Mouse (Mus musculus) thymus, postnatal 25 days (tissue): Measurements from ENCODE around the gene Slu7.
A peak's percentile ranks its signal among the peaks of the same experiment; 100 is the strongest.

Experiments
- DNase-seq: peaks from one replicate; pipeline ENCODE4 v3.0.0; 2022

Slu7 gene

DNA sequence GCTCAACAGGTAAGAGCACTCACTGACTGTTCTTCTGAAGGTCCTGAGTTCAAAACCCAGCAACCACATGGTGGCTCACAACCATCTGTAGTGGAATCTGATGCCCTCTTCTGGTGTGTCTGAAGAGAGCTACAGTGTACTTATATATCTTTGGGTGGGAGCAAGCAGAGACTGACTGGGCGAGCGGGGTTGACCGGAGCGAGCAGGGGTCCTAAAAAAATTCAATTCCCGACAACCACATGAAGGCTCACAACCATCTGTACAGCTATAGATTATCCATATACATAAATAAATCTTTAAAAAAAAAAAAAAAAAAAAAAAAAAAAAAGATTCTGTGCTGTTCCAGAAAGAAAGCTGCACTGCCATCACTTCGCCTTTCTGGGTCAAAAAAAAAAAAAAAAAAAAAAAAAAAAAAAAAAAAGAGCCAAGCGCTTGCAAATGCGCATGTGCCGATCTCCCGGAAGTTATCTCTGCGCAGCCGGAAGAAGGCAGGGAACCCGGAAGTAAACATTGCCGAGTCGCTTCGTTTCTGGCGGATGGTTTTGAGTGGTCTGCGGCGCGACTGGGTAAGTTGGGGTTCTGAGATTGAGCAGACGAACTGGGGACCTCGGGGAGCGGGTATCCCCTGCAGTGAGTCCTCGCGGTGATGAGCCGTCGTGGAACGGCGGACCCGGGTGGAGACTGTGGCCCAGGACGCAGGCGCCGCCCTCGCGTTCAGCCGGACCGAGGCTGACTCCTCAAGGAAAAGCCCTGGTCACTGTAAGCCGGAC, at the start of gene Slu7:
Gene Slu7, plus strand, starts transcription at position 491 of the 770 bp plus-strand sequence.
- peak; percentile 70 for DNase-seq

GRCm38 (mm10) chr11:43385055-43385649, 48.4 kb upstream of the Slu7 start:
- DNase-seq: peak; percentile 26

DNA sequence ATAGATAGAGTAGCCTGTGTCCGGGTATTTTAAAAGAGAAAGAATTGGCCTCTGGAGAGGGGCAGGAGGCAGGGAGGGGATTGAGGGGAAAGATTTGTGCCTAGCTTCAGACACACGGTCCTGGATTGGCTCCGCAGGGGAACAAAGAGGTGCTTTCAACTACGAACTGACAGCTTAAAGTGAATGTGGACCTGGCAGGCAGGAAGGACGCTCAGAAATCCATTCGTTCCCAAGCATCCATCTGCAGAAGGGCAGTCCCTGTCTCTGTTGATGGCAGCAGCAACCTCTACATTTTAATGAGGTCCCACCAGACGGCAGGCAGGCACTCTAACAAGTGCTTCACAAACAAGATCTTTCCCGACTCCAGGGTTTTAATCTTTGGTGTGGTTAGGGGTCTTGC, 47.8 kb upstream of the Slu7 start:
- DNase-seq: no peak

DNA sequence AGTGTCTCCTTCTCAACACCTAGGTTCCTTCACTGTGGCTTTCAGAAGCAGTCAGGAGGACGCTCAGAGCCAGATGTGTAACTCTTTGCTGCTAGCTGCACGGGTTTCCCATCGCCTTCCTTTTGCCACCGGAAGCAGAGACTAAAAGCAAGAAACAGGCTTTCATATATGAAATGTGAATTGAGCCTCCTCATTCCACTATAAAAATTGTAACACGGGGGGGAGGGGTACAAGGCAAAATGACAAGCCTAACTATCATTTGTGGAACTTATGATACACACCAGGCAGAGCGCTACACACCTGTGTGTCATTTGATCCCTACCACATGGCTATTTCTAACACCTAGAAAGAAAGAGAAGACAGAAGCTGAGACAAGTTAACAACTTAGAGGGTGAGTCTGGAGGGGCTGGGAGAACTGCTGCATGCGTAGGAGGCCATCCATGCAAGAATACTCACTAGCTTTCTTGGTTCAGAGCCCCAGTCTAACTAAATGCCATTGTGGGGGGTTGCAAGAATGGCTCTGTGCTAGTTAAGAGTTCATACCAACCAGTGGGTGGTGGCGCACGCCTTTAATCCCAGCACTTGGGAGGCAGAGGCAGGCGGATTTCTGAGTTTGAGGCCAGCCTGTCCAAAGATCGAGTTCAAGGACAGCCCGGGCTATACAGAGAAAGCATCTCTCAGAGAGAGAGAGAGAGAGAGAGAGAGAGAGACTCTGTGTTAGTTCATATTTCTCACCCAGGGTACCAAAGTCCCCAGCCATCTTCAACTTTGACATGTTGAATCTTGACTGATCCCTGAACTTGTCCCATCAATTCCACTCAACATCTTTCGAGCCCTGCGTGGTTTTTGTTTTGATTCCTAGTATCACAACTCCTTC, 46.3 kb upstream of the Slu7 start:
- no peak for DNase-seq

DNA sequence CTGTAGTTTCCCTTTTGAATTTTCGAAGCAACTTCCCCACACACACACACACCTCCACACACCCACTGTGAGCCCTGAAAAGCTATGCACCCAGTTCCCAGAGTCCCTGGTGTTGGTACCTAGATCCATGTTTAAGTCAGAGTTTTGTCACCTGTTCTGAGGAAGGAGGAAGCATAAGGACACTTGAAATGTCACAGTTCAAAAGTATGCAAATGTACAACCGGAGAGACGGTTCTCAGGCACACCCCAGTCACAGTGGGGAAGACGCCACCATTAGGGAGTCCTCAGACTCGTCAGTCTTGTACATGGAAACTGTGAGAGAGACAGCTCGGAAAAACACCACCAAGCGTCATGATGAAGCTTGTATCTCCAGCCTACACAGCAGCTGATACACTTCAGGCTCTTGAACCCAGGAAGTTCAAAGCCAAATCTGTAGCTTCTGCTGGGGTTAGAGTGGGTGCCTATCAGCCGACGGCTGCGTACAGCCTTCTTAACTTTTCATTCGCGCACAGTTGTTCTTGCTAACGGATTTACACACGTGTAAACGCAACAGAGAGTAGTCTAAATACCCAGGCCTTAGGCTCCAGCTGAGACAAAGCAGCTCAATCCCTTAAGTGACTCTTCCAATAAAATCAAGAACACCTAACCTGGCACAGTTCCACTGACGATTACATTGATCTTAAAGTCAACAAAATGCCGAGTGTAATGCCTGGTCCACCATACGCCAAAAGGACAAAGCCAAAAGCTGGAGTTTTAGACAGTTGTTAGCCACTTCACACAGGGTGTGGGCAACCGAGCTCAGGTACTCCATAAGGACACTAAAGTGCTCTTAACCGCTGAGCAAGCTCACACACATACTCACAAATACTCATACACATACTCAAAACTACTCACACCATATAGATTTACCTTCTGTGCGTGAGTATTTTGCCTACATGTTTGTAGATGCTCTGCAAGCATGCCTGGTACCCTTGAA, 45.1 kb upstream of the Slu7 start:
- DNase-seq: no peak

- DNase-seq: no peak
Observed at GRCm38 (mm10) chr11:43389118-43389517, 44.4 kb upstream of the Slu7 start.

DNA sequence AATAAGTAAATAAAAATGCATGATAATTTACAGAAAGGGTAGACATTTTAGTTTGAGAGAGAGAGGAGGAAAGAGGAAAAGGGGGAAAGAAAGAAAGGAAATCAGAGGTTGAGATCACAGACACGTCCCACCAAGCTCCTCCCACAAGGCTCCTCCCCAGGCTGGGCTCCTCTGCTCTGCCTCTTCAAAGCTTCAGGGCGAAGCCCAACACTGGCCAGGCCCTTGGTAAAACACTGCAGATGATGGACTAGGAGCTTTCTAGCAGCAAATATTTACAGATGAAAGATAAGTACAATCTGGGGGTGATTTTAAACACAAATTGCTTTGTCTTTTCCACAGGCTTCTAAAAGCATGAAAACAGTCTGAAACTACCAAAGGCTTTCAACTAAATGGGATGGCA, 40.8 kb upstream of the Slu7 start:
- no peak for DNase-seq

DNA sequence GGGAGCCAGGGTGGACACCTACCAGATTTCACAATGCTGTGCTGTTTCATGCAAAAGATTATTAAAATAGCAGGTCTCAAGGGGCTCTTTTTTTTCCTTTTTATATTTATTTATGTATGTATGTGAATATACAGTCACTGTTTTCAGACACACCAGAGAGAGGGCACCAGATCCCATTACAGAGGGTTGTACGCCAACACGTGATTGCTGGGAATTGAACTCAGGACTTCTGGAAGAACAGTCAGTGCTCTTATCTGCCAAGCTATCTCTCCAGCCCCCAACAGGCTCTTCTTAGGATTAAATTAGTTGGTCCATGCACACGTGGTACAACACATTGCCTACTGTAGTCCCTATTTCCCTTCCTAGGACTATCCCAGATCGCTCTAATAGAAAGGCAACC, 40.2 kb upstream of the Slu7 start:
- no peak for DNase-seq

GRCm38 (mm10) chr11:43395073-43395948, 38.2 kb upstream of the Slu7 start:
- no peak for DNase-seq

- no peak for DNase-seq
Observed at GRCm38 (mm10) chr11:43396246-43396645, 37.3 kb upstream of the Slu7 start.

DNA sequence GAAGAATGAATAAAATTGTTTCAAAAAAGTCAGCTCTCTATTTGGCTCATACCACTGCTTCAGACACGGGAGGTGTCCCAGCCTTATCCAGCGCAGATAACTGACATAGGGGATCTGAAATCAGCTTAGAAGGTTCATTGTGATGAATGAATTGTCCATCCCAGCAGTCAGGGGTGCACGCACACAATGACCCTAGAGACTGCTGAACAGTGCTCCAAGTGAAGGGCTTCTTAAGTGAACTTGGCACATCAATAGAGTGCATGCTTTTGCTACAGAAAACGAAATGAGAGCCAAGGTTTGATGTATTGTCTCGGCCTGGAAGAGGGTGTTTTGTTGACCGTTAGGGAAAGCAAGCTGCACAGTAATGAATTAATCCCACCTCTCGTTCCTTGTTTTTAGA, 36.9 kb upstream of the Slu7 start:
- no peak for DNase-seq

- no peak for DNase-seq
Observed at GRCm38 (mm10) chr11:43399297-43399696, 34.2 kb upstream of the Slu7 start.

DNA sequence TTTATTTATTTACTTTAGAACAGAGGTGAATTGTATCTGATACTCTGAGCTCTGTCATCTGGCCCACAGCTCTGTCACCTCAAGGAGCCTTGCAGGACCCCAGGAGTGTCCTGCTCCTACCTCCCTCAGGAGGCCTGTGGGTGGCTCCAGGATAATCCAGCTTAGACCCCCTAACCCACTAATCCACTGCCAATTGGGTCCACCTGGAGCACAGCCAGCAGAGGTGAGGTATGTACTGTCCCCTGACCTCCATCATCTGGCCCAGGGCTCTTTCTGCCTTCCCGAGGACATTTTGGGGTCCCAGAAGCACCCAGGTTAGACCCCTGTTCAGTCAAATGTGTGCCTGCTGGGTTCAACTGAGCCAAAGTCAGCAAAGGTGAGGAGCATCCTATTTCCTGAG, 33.4 kb upstream of the Slu7 start:
- DNase-seq: no peak

DNA sequence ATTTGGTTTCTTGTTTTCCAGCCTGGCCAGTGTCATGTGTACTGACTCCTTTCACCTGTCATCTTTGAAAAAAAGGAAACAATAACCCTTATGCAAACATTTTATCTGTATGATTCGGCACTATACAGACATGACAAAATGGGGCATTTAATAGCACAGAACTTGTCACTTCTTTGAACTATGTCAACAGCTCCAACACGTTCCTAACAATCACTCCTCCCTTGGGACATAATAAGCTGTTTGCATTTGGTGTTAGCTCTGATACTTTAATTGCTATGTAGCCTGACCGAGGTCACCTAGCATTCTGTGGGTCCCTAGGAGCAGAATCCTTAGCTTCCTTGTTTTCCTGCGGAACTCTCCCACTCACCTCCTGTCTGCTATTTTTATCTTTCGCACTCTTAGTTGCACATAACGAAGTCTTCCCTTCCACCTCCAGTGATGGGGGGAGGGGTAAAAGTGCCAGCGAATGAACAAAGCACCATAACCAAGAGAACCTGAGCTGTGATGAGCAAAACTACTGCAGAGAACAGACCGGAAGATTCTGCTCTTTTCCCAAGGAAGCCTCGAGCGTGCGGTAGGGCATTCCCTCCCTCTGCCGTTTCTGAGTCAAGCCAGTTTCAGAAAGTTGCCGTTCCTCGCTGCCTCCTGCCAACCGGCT, 29.3 kb upstream of the Slu7 start:
- DNase-seq: no peak

DNA sequence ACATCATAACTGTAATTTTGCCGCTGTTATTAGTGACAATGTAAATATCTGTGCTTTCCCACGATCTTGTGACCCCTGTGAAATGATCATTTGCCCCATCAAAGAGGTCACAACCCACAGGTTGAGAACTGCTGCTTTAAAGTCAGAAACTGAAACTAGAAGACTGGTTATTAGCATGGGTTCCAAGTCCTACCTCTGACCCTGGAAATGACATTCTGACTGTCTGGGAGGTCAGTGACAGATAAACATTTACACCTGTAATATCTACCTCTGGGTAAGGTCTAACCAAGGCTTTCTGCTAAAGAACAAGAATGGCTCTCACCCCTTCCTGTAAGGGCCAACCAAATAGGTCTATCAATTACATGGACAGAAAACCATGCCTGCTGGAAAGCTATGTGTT, 24.7 kb upstream of the Slu7 start:
- no peak for DNase-seq

DNA sequence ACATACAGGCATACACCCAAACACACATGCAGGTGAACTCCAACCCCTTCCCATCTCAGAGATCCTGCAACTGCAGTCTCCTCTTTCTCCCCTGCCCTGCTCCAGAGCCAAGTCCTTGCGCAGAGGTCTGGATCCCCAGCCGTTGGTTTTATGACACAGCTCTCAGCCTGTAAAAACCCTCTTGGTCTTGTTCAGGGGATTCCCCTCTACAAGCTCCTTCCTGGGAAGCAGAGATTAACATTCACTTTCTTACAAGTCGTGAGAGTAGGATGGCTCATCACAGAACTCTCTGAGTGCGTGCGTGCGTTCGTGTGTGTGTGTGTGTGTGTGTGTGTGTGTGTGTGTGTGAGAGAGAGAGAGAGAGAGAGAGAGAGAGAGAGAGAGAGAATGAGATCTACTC, 23.3 kb upstream of the Slu7 start:
- no peak for DNase-seq

GRCm38 (mm10) chr11:43411413-43411812, 22.1 kb upstream of the Slu7 start:
- peak; percentile 75 for DNase-seq

DNA sequence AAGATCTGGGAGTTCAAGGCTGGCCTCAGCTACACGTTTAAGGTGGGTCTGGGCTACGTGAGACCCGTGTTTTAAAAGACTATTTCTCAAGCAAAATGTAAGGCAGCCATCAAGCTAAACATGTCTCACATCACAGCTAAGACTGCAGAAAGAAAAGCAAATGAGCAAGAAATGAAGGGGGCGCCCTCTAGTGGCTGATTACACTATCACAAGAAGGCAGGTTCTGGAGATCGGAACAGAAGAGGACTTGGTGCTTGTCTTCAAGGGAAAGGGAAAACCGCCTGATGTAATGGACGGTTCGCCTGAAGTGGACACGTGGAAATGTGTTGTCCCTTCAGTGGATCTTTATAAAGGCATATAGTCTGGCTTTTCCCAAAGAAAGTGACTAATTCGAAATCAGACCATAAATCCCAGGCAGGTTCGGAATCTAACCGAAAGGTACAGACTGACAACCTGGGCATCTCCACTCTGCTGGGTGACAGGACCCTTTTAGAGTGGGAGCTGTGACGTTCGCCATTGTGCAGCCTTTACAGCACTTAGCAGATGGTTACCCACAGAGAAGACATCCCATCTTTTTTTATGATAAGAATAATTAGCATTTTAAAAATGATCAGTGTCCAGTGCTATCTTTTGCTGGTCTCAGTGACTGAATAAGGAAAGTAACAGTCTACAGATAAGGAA, 20.6 kb upstream of the Slu7 start:
- DNase-seq: peak; percentile 73

DNA sequence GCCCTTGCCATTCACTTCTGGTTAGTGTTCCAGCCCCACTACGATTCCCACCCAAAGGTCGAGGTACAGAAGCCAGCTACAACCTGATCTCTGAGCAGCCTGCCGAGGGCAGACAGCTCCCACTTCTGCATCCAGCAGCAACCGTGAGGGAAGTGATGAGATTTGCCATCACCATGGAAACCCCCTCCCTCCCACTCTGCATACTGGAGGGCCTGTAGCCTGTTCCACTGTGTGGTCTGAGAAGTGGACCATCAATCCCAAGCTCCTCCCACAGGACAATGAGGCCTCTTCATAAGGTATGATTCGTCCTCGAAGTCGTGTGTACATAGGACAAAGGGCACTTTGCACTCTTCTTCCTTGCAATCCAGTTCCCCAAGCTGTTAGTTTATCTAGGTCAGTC, 16.3 kb upstream of the Slu7 start:
- no peak for DNase-seq

DNA sequence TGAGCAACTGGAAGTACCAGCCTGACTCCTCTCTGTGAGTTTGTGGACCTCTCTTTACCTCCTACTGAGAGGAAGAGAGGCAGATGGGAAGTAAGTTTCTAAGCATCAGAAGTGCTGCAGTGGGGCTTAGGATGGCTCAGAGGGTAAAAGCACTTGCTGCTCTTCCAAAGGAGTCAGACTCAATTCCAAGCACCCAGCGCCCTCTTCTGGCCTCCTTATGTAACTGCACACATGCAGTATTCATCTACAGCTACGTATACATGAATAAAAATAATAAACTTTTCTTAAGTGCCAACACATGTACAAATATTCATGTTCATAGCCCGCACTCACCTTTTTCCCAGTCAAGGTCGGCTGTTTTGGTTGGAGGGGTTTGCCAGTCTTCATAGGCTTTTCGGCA, 9.2 kb upstream of the Slu7 start:
- DNase-seq: peak; percentile 17
